Mouse (Mus musculus): ENCODE data around the gene Mff. TPM values are rescaled to one million over a fixed set of nuclear protein-coding genes. Genes with fewer than 3 reads are reported as not detected.

The Mff gene
- polyA plus RNA-seq, 1 experiment from 2014 or later: 203 TPM

GRCm38 (mm10) chr1:82798304-82798703 is 73.6 kb downstream of the Mff start:
- Histone ChIP-seq H3K9me3 (no peaks in the 10 kb centered on the region), H3K36me3 (replicated peaks) (no peaks in the 10 kb centered on the region), H3K27ac (replicated peaks) (no peak overlapping the region), H3K27me3 (replicated peaks; ENCODE audit: low read depth, poor library complexity, severe bottlenecking) (no peaks in the 10 kb centered on the region), H3K4me1 (0 out of 2 replicates have a peak, but pooled peaks cover 3% of the 10 kb centered on the region), H3K4me3 (no peak overlapping the region)
- DNase-seq (ENCODE audit: low spot score): no peak
- 87% methylated on average over 5 of the region's 5 CpGs for WGBS

GRCm38 (mm10) chr1:82798922-82799321 is 74.2 kb downstream of the Mff start:
- WGBS: 85% methylated on average over 4 of the region's 4 CpGs
- no peaks in the 10 kb centered on the region for H3K36me3 ChIP-seq (replicated peaks)
- DNase-seq (ENCODE audit: low spot score): no peak
- H3K4me1 ChIP-seq: 0 out of 2 replicates have a peak, but pooled peaks cover 3% of the 10 kb centered on the region
- no peak overlapping the region for H3K27ac ChIP-seq (replicated peaks)
- no peak overlapping the region for H3K4me3 ChIP-seq
- H3K9me3 ChIP-seq: no peaks in the 10 kb centered on the region
- H3K27me3 ChIP-seq (replicated peaks; ENCODE audit: low read depth, poor library complexity, severe bottlenecking): no peaks in the 10 kb centered on the region

GRCm38 (mm10) chr1:82801105-82801783 is 76.6 kb downstream of the Mff start:
- WGBS: 87% methylated on average over 12 of the region's 12 CpGs
- Histone ChIP-seq H3K9me3 (no peaks in the 10 kb centered on the region), H3K27me3 (replicated peaks; ENCODE audit: low read depth, poor library complexity, severe bottlenecking) (no peaks in the 10 kb centered on the region), H3K4me3 (no peak overlapping the region), H3K27ac (replicated peaks) (no peak overlapping the region), H3K4me1 (0 out of 2 replicates have a peak, but pooled peaks cover under 1% of the 10 kb centered on the region), H3K36me3 (replicated peaks) (no peaks in the 10 kb centered on the region)
- no peak for DNase-seq (ENCODE audit: low spot score)

Other genes with a start within 250 kb of the Mff start
- 0.03 and 0.06 TPM in 2 replicates for gene Col4a4, start 138.0 kb upstream of the Mff start, polyA plus RNA-seq (2016; fragmentation: Nextera tagmentation; extraction: Ambion mirVana)
- gene Col4a3, start 138.0 kb upstream of the Mff start, polyA plus RNA-seq (2016; fragmentation: Nextera tagmentation; extraction: Ambion mirVana): 0.08 and 0.12 TPM in 2 replicates
- 0.25 TPM in 1 of 2 replicates, not detected in the other for gene Tm4sf20, start 43.6 kb downstream of the Mff start, polyA plus RNA-seq (2016; fragmentation: Nextera tagmentation; extraction: Ambion mirVana)
- gene Gm47791, start 46.4 kb downstream of the Mff start, polyA plus RNA-seq (2016; fragmentation: Nextera tagmentation; extraction: Ambion mirVana): not detected in 2 replicates
- 32.3 and 35.4 TPM in 2 replicates for gene Agfg1, start 114.6 kb downstream of the Mff start, polyA plus RNA-seq (2016; fragmentation: Nextera tagmentation; extraction: Ambion mirVana)
- 0.25 TPM in 1 of 2 replicates, not detected in the other for gene A030005L19Rik, start 188.4 kb downstream of the Mff start, polyA plus RNA-seq (2016; fragmentation: Nextera tagmentation; extraction: Ambion mirVana)
- not detected in 2 replicates for gene A030014E15Rik, start 200.0 kb downstream of the Mff start, polyA plus RNA-seq (2016; fragmentation: Nextera tagmentation; extraction: Ambion mirVana)
- gene Gm6217, start 206.5 kb downstream of the Mff start, polyA plus RNA-seq (2016; fragmentation: Nextera tagmentation; extraction: Ambion mirVana): not detected in 2 replicates
- not detected in 2 replicates for gene A030003K21Rik, start 218.5 kb downstream of the Mff start, polyA plus RNA-seq (2016; fragmentation: Nextera tagmentation; extraction: Ambion mirVana)
- gene Gm7544, start 231.1 kb downstream of the Mff start, polyA plus RNA-seq (2016; fragmentation: Nextera tagmentation; extraction: Ambion mirVana): not detected in 2 replicates
- gene Gm47955, start 235.4 kb downstream of the Mff start, polyA plus RNA-seq (2016; fragmentation: Nextera tagmentation; extraction: Ambion mirVana): not detected in 2 replicates